9 mouse cellular contexts compared by ENCODE assay signal in the genomic region with DNA sequence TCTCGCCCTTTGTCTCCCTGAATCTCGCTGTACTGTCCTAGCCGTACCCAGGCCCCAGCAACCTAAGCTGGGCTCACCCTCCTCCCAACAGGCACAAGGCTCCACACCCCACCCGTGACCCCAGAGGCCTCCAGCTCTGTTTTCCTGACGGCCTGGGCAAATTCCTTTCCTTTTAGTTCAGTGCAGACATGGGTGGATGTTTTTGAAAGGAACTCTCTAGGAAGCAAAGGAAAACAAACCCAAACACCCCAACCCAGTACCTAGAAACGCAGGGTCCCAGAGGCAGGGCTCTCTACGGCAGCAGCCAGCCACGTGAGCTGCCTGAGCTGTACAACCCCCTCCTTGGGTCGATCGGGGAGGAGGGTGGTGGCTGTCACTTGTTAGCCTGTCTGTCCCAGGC. TPM values are rescaled to one million over a fixed set of nuclear protein-coding genes. Genes with fewer than 3 reads are reported as not detected.
DNase-seq lines count a peak whose midpoint lies in the region; ATAC-seq and TF ChIP-seq lines count a peak whose summit lies in the region.
"Had no signal": no experiment of that assay in that cellular context is flagged by ENCODE, and none has a peak within 500 bp of the region (broad histone marks: within the 10 kb centered on the region; RNA-seq: fewer than 3 reads in every experiment).

No protein-coding gene starts in this region.

- no peak overlapping the region for H3K27ac ChIP-seq in heart, embryonic 12.5 days (ENCODE audit: poor library complexity, severe bottlenecking)
- peak overlapping the region; percentile 83 for H3K27ac ChIP-seq in embryonic facial prominence, embryonic 10.5 days (replicated peaks)
- H3K27ac ChIP-seq in hindbrain, embryonic 16.5 days (ENCODE audit: low read depth, low read length): no peak overlapping the region
- no peak overlapping the region for H3K27ac ChIP-seq in left cerebral cortex, adult 2 months

- peak; percentile 60 to 75 for DNase-seq in heart, adult 18-20 months
- peak; percentile 47 for DNase-seq in embryonic facial prominence, embryonic 10.5 days (ENCODE audit: low spot score)
- DNase-seq in heart, adult 8-10 months (ENCODE audit: low spot score): peak; percentile 45
- no peak for DNase-seq in spleen, postnatal 14 days (ENCODE audit: low spot score in 2 of 2)
- no peak for DNase-seq in adrenal gland, adult 8-10 months
- no peak for DNase-seq in left cerebral cortex, adult 2 months (ENCODE audit: extremely low spot score in 1 of 2, low spot score in 2 of 2)
- DNase-seq: thymus, adult 18-20 months had no signal

- intact Hi-C loops in left cerebral cortex, adult 2 months (cut with DNase I): no loop called here

- ATAC-seq in heart, embryonic 12.5 days (ENCODE audit: insufficient number of reproducible peaks, low FRiP score): no peak
- ATAC-seq in hindbrain, embryonic 16.5 days: no peak

- H3K4me2 ChIP-seq in heart, embryonic 12.5 days: no peak overlapping the region
- H3K4me2 ChIP-seq in hindbrain, embryonic 16.5 days (ENCODE audit: low read length): no peak overlapping the region

- no peaks in the 10 kb centered on the region for H3K9me3 ChIP-seq in heart, embryonic 12.5 days (replicated peaks)
- no peaks in the 10 kb centered on the region for H3K9me3 ChIP-seq in embryonic facial prominence, embryonic 10.5 days
- no peaks in the 10 kb centered on the region for H3K9me3 ChIP-seq in hindbrain, embryonic 16.5 days (ENCODE audit: control insufficient read depth, low read length)

- no peak overlapping the region; the same call in 1 of the 2 replicates for H3K9ac ChIP-seq in heart, embryonic 12.5 days
- H3K9ac ChIP-seq in hindbrain, embryonic 16.5 days (ENCODE audit: low read depth, low read length): 0 out of 2 replicates have a peak overlapping the region, but pooled peaks have one; percentile 17

- H3K4me3 ChIP-seq in heart, embryonic 12.5 days: no peak overlapping the region
- no peak overlapping the region for H3K4me3 ChIP-seq in embryonic facial prominence, embryonic 10.5 days
- no peak overlapping the region for H3K4me3 ChIP-seq in hindbrain, embryonic 16.5 days (ENCODE audit: low read length)
- H3K4me3 ChIP-seq in left cerebral cortex, adult 2 months: no peak overlapping the region

- no peaks in the 10 kb centered on the region for H3K36me3 ChIP-seq in heart, embryonic 12.5 days
- no peaks in the 10 kb centered on the region for H3K36me3 ChIP-seq in embryonic facial prominence, embryonic 10.5 days (replicated peaks)
- H3K36me3 ChIP-seq in hindbrain, embryonic 16.5 days (ENCODE audit: control insufficient read depth, insufficient read depth, low read length): no peaks in the 10 kb centered on the region

- WGBS in heart, embryonic 12.5 days: 40% methylated on average over 10 of the region's 10 CpGs
- WGBS in embryonic facial prominence, embryonic 10.5 days: 17% methylated on average over 10 of the region's 10 CpGs
- WGBS in hindbrain, embryonic 16.5 days: 24% methylated on average over 10 of the region's 10 CpGs

- TF ChIP-seq CTCF in left cerebral cortex, adult 2 months (IDR thresholded peaks at IDR 0.05): no peak

- peaks cover 35% of the 10 kb centered on the region for H3K27me3 ChIP-seq in heart, embryonic 12.5 days (replicated peaks)
- H3K27me3 ChIP-seq in embryonic facial prominence, embryonic 10.5 days (replicated peaks; ENCODE audit: low read depth, poor library complexity, severe bottlenecking): peaks cover 54% of the 10 kb centered on the region
- peaks cover 7% of the 10 kb centered on the region for H3K27me3 ChIP-seq in hindbrain, embryonic 16.5 days (replicated peaks; ENCODE audit: control insufficient read depth, insufficient read depth, low read length)

- H3K4me1 ChIP-seq in heart, embryonic 12.5 days (replicated peaks): peaks cover 25% of the 10 kb centered on the region
- peaks cover 95% of the 10 kb centered on the region for H3K4me1 ChIP-seq in embryonic facial prominence, embryonic 10.5 days
- H3K4me1 ChIP-seq in hindbrain, embryonic 16.5 days (ENCODE audit: control insufficient read depth, insufficient read depth, low read depth, low read length): peaks cover 33% of the 10 kb centered on the region

RNA-seq across cellular contexts. Expression of gene Stra6, which starts 21.2 kb away (rescaled TPM):
- total RNA-seq in heart, adult 18-20 months (2021): under 1 TPM; 0.30 to 0.44 TPM
- polyA plus RNA-seq in heart, embryonic 12.5 days (2016; fragmentation: Nextera tagmentation; extraction: Ambion mirVana): 0.78 and 1.00 TPM in 2 replicates
- 33.6 and 47.2 TPM in 2 replicates for polyA plus RNA-seq in embryonic facial prominence, embryonic 10.5 days (2016; fragmentation: Nextera tagmentation; extraction: Ambion mirVana)
- total RNA-seq in heart, adult 8-10 months (2022): 1 to 10 TPM in 1 of 4 experiments, under 1 TPM in 3; 0.50 to 1.5 (median 0.67) TPM
- 11.6 and 16.4 TPM in 2 replicates for polyA plus RNA-seq in hindbrain, embryonic 16.5 days (2015; fragmentation: Nextera tagmentation; extraction: Ambion mirVana)
- 1 to 10 TPM; 1.0 to 2.6 (median 2.2) TPM for total RNA-seq in adrenal gland, adult 8-10 months (2022)
- 1 to 10 TPM; 8.0 to 8.5 TPM for total RNA-seq in left cerebral cortex, adult 2 months (2021)

RNA-seq across cellular contexts. Expression of gene Cyp11a1, which starts 36.2 kb away (rescaled TPM):
- not detected for total RNA-seq in heart, adult 18-20 months (2021)
- polyA plus RNA-seq in heart, embryonic 12.5 days (2016; fragmentation: Nextera tagmentation; extraction: Ambion mirVana): not detected in 2 replicates
- not detected in 2 replicates for polyA plus RNA-seq in embryonic facial prominence, embryonic 10.5 days (2016; fragmentation: Nextera tagmentation; extraction: Ambion mirVana)
- total RNA-seq in heart, adult 8-10 months (2022): under 1 TPM in 1 of 4 experiments, not detected in 3; 0.27 TPM
- 1.7 and 2.4 TPM in 2 replicates for polyA plus RNA-seq in hindbrain, embryonic 16.5 days (2015; fragmentation: Nextera tagmentation; extraction: Ambion mirVana)
- 1,000 to 10,000 TPM; 7,138 to 8,839 (median 8,155) TPM for total RNA-seq in adrenal gland, adult 8-10 months (2022)
- 1 to 10 TPM; 3.8 to 4.7 TPM for total RNA-seq in left cerebral cortex, adult 2 months (2021)

Comparison
In these comparisons a context has a peak if more than half of its experiments do, and no peak if none do; other contexts are left out.
1. DNase-seq: peak in heart, adult 18-20 months (2 of 2), embryonic facial prominence, embryonic 10.5 days (single experiment) and heart, adult 8-10 months (single experiment); none in spleen, postnatal 14 days (0 of 2), adrenal gland, adult 8-10 months (single experiment) and left cerebral cortex, adult 2 months (0 of 2).
2. RNA of gene Cyp11a1, which starts 36.2 kb away (total RNA-seq): 7,138 to 8,839 TPM in adrenal gland, adult 8-10 months; 3.8 to 4.7 TPM in left cerebral cortex, adult 2 months, not detected in heart, adult 18-20 months and 0.27 TPM in heart, adult 8-10 months; every median in the first group is over 1,000 times any median in the second.